Mouse (Mus musculus): Measurements from ENCODE around the gene Tead4.
"Not testable (repeated sequence)": the region's sequence is repeated elsewhere in the genome, so short reads cannot be mapped to it uniquely, and the experiment has no call there.

Tead4 gene

GRCm38 (mm10) chr6:128300134-128301001 lies at the start of gene Tead4:
TSS of gene Tead4 (minus strand) at chr6:128300823.
- peak in 1 of 2 experiments; percentile 2 for DNase-seq (ENCODE audit: low spot score in 2 of 2)

DNA sequence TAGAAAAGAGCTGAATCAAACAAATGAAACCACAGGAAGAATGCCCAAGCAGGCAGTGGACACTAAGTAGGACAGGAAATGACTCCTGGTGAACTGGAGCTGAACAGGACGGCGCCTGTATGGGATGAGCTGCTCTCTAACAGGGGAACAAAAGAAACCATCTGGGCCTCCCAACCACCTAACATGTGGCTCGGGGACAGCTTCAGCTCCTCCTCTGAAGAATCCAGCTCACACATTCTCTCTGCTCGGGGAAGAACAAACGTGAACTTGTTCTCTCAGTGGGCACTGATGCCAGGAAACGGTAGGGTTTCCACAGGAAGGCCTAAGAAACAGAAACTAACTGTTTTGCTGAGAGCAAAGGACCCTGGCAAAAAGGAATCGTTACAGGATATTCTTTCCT lies 49.1 kb upstream of the Tead4 start:
- DNase-seq (ENCODE audit: low spot score in 2 of 2): no peak

DNA sequence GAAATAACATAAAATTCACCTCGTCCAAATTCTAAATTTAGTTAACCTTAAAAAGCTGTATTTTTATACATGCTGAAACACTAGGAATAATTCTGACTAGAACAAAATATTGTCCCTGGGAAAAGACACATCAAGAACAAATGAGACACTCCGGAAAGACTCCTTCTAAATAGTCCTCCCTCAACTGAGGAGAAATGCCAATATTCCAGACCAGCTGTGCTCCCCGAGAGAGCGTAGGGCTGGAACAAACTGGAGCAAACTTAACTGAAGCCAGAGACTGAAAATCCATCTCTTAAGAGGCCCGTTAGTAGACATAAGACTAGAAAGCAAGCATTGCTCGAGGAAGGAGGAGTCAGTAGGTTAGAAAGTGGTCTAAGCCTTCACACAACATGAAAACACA lies 46.2 kb upstream of the Tead4 start:
- no peak for DNase-seq (ENCODE audit: low spot score in 2 of 2)

DNA sequence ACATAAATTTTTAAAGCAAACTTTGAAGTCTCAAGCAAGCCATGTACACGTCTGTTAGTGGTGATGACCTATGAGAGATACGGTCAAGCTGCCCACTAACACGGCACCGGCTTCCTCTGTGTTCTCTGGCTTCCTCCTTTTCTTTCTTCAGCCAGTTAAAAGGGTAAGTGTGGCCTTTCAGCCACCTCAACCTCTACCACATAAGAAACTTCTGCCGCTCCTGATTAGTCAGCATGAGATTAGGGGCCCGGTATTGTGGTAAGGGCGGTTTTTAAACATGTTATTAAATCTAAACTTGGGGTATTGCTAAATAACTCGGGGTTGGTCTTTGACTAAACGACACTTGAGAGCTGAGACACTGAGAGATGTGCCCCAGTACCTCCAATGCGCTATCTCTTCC lies 45.0 kb upstream of the Tead4 start:
- no peak for DNase-seq (ENCODE audit: low spot score in 2 of 2)

GRCm38 (mm10) chr6:128341956-128342723 lies 41.5 kb upstream of the Tead4 start:
- no peak for DNase-seq (ENCODE audit: low spot score in 2 of 2)

GRCm38 (mm10) chr6:128338876-128339275 lies 38.3 kb upstream of the Tead4 start:
- no peak for DNase-seq (ENCODE audit: low spot score in 2 of 2)

- DNase-seq (ENCODE audit: low spot score in 2 of 2): no peak
These were observed 36.8 kb upstream of the Tead4 start for GRCm38 (mm10) chr6:128337467-128337866.

DNA sequence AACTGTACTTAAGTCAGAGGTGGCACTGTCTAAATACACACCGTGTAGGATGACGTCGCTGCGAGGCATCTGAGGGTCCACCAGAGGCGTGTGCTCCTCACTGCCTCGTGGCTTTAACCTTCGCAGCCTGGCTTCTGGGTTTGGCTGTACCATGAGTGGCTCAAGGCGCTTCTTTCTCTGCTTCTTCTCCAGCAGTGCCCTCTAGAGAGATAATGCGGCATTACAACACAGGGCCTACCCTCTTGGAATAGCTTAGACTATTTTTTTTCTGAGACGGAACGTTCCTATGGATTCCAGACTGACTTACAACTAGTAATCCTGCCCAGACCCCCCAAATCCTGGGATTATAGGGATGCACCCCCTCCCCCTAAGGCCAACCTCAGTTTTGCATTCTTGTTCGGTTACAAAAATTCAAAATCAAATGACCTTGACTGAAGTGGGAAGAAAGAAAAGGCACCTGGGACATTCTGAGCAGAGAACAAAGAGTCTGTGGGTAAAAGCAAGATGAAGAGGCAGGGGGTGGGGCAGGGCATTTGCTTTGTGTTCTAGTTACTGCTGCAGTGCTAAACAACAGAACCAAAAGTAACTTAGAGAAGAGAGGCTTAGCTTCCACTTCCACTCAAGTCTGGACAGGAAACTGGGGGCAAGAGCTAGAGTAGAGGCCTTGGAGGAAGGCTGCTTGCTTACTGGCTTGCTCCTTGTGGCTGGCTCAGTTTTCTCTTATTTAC lies 33.9 kb upstream of the Tead4 start:
- peak; percentile 33 to 44 for DNase-seq (ENCODE audit: low spot score in 2 of 2)

- DNase-seq (ENCODE audit: low spot score in 2 of 2): peak; percentile 27 to 51
These were observed 17.7 kb upstream of the Tead4 start for GRCm38 (mm10) chr6:128318317-128318716.

GRCm38 (mm10) chr6:128315597-128315996 lies 15.0 kb upstream of the Tead4 start:
- DNase-seq (ENCODE audit: low spot score in 2 of 2): no peak

GRCm38 (mm10) chr6:128314796-128315195 lies 14.2 kb upstream of the Tead4 start:
- DNase-seq (ENCODE audit: low spot score in 2 of 2): no peak

- DNase-seq (ENCODE audit: low spot score in 2 of 2): no peak
These were observed 7.7 kb upstream of the Tead4 start for GRCm38 (mm10) chr6:128308311-128308710.

- no peak for DNase-seq (ENCODE audit: low spot score in 2 of 2)
These were observed 4.2 kb upstream of the Tead4 start for GRCm38 (mm10) chr6:128304801-128305200.

DNA sequence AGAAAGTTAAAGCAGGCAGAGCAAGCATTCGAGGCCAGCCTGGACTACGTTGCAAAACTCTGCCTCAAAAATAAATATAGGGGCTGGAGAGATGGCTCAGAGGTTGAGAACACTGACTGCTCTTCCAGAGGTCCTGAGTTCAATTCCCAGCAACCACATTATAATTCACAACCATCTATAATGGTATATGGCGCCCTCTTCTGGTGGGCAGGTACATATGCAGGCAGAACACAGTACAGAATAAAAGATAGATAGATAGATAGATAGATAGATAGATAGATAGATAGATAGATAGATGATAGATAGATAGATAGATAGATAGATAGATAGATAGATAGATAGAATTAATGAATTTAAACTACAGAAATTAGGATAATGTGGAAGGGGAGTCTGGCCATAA lies 2.0 kb upstream of the Tead4 start:
- DNase-seq (ENCODE audit: low spot score in 2 of 2): not testable (repeated sequence)

DNA sequence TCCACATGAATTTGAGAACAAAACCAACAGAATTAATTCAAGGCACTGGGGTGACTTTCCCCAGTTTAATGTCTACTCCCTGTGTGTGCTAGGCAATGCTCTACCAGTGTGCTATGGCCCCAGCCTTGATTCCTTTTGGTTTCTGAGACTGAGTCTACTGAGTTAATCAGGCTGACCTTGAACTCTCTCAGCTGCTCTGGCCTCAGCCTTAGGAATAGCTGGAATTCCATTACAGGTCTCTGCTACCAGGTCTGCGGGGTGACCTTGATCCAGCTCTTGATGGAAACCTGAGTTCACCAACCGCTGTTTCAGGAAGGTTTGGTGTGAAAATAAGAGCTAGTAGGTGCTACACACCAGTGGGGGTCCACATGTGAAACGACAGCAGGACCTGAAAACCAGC lies 1.3 kb upstream of the Tead4 start:
- DNase-seq (ENCODE audit: low spot score in 2 of 2): no peak

GRCm38 (mm10) chr6:128301458-128301857 lies 835 bp upstream of the Tead4 start:
- no peak for DNase-seq (ENCODE audit: low spot score in 2 of 2)

- DNase-seq (ENCODE audit: low spot score in 2 of 2): no peak
These were observed 1.1 kb downstream of the Tead4 start for GRCm38 (mm10) chr6:128299292-128300133.

DNA sequence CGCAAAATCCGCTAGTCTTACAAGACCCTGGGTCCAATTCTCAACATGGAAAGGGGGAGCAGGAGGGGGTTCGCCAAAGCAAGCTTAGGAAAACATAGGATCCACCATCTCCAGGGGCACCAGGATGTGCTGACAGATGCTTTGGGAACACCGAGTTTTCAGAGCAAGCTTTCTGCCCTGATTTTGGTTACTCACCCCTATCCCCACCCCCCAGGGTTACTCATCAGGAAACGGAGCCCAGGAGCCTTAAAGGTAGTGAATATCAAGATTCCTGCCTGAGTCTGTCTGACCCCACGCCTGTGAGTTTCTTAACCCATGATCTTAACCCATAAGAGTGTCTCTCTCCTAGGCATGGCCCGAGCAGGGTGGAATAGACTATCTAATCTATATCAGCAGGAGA lies 2.4 kb downstream of the Tead4 start:
- no peak for DNase-seq (ENCODE audit: low spot score in 2 of 2)

- DNase-seq (ENCODE audit: low spot score in 2 of 2): no peak
These were observed 3.8 kb downstream of the Tead4 start for GRCm38 (mm10) chr6:128296750-128297393.

DNA sequence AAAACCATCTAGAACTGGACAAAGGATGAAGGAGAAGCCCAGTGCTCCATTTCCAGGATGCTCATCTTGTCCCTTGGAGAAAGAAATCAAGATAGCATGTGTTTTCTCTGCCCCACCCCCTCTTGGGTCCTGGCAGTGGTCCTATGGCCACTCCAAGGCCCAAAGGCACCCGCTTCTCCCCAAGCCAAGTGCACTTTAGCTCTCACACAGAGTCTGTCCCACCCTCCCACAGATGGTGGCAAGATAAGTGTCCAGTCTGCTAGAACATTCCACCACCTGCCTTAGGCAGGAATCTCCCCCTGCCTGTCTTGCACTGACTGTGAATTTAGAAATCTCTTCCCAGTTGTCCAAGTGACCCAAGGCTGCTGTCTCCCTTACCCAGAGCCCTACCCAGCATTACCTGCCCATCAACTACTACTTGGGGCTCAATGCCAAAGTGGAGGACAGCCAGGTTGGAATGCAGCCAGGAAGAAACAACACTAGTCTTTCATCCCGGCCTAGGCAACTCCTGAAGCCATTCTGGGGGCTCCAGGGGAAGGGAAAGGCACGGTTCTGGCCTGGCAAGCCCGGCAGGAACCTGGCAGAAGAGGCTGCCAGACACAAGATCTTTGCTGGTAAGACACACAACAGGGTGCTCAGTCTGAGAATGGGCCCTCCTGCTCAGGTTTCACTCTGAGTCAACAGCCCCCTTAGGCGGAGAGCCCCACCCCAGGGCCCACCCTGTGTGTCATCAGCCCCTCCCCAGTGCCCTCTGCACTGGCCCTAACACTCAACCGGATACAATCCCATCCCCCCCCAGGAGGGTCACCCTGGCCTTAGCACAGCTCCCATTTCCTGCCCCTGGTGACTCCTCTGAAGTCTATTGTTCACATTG lies 4.5 kb downstream of the Tead4 start:
- no peak for DNase-seq (ENCODE audit: low spot score in 2 of 2)
